Mouse (Mus musculus) limb, embryonic 15.5 days (tissue): Measurements from ENCODE around the gene Cpox. TPM values are rescaled to one million over a fixed set of nuclear protein-coding genes. Genes with fewer than 3 reads are reported as not detected.
A peak's percentile ranks its signal among the peaks of the same experiment; 100 is the strongest.

Experiments used
- ATAC-seq: fragments of 200-750 bp; cut with Nextera tagmentation; 2 replicates; pipeline ENCODE4 v1.8.0; 2017; ENCODE audit warnings: low read depth, moderate TSS enrichment; ENCODE audit not compliant: insufficient number of reproducible peaks, low FRiP score, low TSS enrichment
- H3K27ac ChIP-seq: fragments of 300-500 bp; sonication (generic); 2 replicates; pipeline ENCODE4 v1.5.1; 2015; ENCODE audit warnings: moderate library complexity, mild to moderate bottlenecking, inconsistent platforms
- H3K27me3 ChIP-seq: fragments of 300-500 bp; sonication (generic); 2 replicates; pipeline ENCODE4 v1.6.1; 2015; ENCODE audit warnings: inconsistent platforms
- H3K36me3 ChIP-seq: fragments of 300-500 bp; sonication (generic); 2 replicates; pipeline ENCODE4 v1.6.1; 2015; ENCODE audit warnings: inconsistent platforms
- H3K4me1 ChIP-seq: fragments of 300-500 bp; sonication (generic); 2 replicates; pipeline ENCODE4 v1.6.1; 2015; ENCODE audit warnings: inconsistent platforms
- H3K4me2 ChIP-seq: fragments of 300-500 bp; sonication (generic); 2 replicates; pipeline ENCODE4 v1.6.1; 2015; ENCODE audit warnings: mild to moderate bottlenecking, inconsistent platforms
- H3K4me3 ChIP-seq: fragments of 300-500 bp; sonication (generic); 2 replicates; pipeline ENCODE4 v1.5.1; 2015; ENCODE audit warnings: mild to moderate bottlenecking, inconsistent platforms
- H3K9ac ChIP-seq: fragments of 300-500 bp; sonication (generic); 2 replicates; pipeline ENCODE4 v1.6.1; 2015; ENCODE audit warnings: inconsistent platforms
- H3K9me3 ChIP-seq: fragments of 300-500 bp; sonication (generic); 2 replicates; pipeline ENCODE4 v1.6.1; 2016; ENCODE audit warnings: inconsistent platforms
- WGBS: fragments of 180-500 bp; shearing (Covaris S2); methylation state at CpG from one replicate; pipeline ENCODE4 v1.1.7; 2015; 5-methylcytosine and 5-hydroxymethylcytosine counted together
- microRNA-seq: library from miRNA; unstranded; fragments of <30 nt; microRNA quantifications from one replicate; pipeline ENCODE4, GENCODE M21; 2016
- polyA plus RNA-seq: library from polyadenylated mRNA; unstranded; fragments of >200 nt; fragmentation: Nextera tagmentation; extraction: Ambion mirVana; gene quantifications from 2 replicates; pipeline ENCODE4 v1.2.1, GENCODE M21; 2015

Cpox gene
- polyA plus RNA-seq, 1 experiment from 2014 or later: 30.0 TPM

DNA sequence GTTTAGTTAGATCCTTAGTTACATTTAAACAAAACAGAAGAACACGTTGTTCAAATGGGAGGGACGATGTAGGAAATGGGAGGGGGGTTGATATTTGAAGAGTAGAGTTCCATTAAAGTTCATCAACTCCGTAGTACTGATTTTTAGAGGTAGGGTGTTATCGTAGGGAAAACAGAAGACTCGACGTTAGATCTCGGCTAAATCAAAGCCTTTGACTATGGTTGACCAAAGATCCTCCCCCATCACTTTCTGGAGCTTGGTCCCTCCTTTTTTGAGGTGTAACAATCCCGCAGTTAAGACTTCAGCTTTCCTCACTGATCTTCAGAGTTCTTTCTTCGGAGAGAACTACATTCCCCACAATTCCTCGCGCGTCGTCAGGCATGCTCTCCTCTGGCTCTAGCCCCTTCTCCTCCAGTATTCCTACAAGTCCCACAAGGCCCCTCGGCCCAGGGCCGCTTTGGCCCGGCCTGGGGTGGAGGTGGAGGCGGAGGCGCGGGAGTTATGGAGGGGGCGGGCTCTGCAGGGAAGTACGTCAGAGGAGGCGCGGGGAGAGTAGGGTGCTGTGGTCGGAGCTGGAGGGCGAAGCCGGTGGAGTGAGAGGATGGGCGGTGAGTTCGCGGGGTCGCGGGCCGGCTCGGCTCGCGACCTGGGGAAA is 57.5 kb downstream of the Cpox start, which contains the start of gene Cldnd1:
Cldnd1 (plus strand) TSS at position 434 of the 655 bp plus-strand sequence.
- Histone ChIP-seq H3K9ac (peak within 1 kb of the TSS; percentile 66), H3K36me3 (peaks cover 27% of the 10 kb centered on the region), H3K4me1 (peaks cover 6% of the 10 kb centered on the region), H3K27me3 (no peaks in the 10 kb centered on the region), H3K27ac (peak within 1 kb of the TSS; percentile 88), H3K4me3 (peak within 1 kb of the TSS; percentile 74), H3K9me3 (no peaks in the 10 kb centered on the region), H3K4me2 (peak within 1 kb of the TSS; percentile 52)
- WGBS: 2% methylated on average over 33 of the region's 35 CpGs
- ATAC-seq: peak; percentile 100

DNA sequence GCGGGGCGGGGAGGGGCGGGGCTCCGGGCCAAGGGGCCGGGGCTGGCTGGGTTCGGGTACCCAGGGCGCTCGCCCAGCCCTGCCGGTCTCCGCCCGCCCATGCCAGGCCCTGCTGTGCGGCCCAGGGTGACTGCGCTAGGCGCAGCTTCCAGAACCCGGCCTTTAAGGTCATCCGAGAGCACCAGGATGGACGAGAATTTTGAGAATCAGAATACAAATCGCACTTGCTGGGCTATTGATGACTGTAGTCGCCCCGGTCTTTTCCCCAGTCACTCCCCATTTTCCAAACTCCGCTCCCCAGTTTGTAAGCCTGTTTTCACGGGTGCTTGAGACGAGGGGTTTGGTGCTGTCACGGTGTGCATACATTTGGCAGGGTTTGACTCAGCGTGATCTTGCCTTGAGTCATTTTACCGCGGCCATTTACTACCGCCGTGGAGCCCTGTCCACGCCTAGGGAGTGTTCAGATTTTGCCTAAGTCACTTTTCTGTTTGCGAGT is 58.1 kb downstream of the Cpox start:
- Histone ChIP-seq H3K27me3 (no peaks in the 10 kb centered on the region), H3K9ac (peak overlapping the region; percentile 66), H3K27ac (peak overlapping the region; percentile 88), H3K9me3 (no peaks in the 10 kb centered on the region), H3K4me3 (peak overlapping the region; percentile 74), H3K36me3 (peaks cover 34% of the 10 kb centered on the region), H3K4me2 (peak overlapping the region; percentile 52), H3K4me1 (peaks cover 6% of the 10 kb centered on the region)
- under 1% methylated on average over 24 of the region's 31 CpGs for WGBS
- peak; percentile 87 for ATAC-seq

DNA sequence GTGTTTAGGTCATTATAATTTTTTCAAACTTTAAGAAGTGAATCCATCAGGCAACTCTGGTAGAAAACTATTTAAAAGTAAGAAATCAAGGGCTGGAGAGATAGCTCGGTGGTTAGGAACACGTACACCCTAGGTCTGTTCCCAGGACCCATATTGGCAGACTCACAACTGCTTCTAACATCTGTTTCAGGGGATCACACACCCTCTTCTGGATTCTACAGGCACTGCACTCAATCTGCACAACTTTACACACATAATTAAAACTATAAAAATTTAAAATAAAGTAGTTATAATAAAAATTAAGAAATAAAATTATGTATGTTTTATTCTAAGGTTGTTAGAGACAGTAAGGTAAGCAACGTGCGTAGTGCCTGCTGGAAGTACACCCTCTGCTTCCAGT is 68.1 kb downstream of the Cpox start:
- Histone ChIP-seq H3K4me1 (no peaks in the 10 kb centered on the region), H3K27ac (no peak overlapping the region), H3K4me3 (no peak overlapping the region), H3K9me3 (no peaks in the 10 kb centered on the region), H3K4me2 (no peak overlapping the region), H3K9ac (no peak overlapping the region), H3K27me3 (no peaks in the 10 kb centered on the region), H3K36me3 (peaks cover 14% of the 10 kb centered on the region)
- ATAC-seq: no peak
- 80% methylated on average over 4 of the region's 4 CpGs for WGBS

DNA sequence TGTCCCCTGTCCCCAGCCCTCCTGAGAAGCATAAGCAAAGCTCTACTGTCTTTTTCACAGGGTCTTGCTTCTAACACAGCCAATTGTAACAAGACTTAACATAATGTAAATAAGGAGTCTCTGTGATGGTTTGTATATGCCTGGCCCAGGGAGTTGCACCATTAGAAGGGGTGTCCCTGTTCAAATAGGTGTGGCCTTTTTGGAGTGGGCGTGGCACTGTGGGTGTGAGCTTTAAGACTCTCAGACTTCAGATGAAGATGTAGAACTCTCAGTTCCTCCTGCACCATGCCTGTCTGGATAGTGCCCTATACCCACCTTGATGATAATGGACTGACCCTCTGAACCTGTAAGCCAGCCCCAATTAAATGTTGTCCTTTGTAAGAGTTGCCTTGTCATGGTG is 68.7 kb downstream of the Cpox start:
- Histone ChIP-seq H3K4me2 (no peak overlapping the region), H3K27ac (no peak overlapping the region), H3K4me3 (no peak overlapping the region), H3K9ac (no peak overlapping the region), H3K4me1 (no peaks in the 10 kb centered on the region), H3K27me3 (no peaks in the 10 kb centered on the region), H3K9me3 (no peaks in the 10 kb centered on the region), H3K36me3 (peaks cover 13% of the 10 kb centered on the region)
- no peak for ATAC-seq
- WGBS: 97% methylated on average over 1 of the region's 1 CpGs

DNA sequence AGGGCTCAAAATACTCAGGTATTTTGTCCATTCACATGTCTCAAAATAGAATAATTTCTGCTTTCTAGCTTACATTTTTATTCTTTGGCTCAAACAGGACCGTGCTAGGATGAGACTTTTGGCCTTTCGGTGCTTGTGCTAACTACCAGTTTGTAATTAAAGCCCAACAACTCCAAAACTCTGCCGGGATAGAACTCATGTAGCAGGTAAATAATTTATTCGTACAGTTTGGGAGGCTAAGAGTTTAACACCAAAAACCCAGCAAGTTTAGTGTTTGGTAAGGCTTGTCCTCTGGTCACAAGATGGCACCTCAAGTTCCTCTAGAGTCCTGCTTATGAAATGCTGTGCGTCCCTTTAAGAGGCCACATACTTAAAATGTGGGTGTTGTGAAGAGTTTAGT is 70.7 kb downstream of the Cpox start:
- Histone ChIP-seq H3K27ac (no peak overlapping the region), H3K9me3 (no peaks in the 10 kb centered on the region), H3K9ac (no peak overlapping the region), H3K4me3 (no peak overlapping the region), H3K4me1 (no peaks in the 10 kb centered on the region), H3K36me3 (no peaks in the 10 kb centered on the region), H3K27me3 (no peaks in the 10 kb centered on the region), H3K4me2 (no peak overlapping the region)
- WGBS: 94% methylated on average over 5 of the region's 5 CpGs
- ATAC-seq: no peak

DNA sequence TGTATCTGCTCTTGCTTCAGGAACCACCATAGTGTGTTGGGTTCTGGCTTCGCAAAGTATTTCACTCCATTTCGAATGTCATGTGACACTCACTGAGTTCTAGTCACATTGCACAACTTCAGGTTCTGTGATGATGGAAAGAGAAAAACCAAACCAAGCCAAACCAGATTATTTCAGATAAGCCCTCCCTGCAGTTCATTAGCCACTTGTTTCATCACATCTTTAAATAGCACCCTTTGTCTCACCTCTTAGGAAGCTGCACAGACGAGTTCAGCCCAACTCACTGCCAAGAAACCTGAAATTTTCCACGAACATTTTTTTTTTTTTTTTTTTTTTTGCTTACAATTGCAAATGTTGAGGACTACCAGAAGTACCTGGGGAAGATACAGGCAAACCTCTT is 76.6 kb downstream of the Cpox start:
- ATAC-seq: no peak

DNA sequence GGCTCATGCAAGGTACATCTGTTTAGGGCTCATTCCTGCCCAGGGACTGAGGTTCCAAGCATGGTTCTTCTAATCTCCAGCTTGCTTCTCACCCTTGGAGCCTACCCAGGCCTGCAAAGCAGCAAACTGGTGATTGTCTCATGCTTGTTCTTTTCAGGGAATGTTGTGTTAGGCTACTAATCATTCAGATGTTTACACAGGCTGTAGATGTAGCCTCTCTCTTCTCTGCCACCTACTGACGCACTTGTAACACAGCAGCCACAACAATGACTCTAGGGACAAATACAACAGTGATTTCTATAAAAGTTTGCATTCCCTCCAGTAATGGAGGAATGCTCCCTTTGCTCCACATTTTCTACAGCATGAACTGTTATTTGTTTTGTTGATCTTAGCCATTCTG is 81.2 kb downstream of the Cpox start:
- no peak for ATAC-seq
- Histone ChIP-seq H3K36me3 (no peaks in the 10 kb centered on the region), H3K27ac (no peak overlapping the region), H3K4me2 (no peak overlapping the region), H3K9me3 (no peaks in the 10 kb centered on the region), H3K9ac (no peak overlapping the region), H3K4me3 (no peak overlapping the region), H3K27me3 (no peaks in the 10 kb centered on the region), H3K4me1 (no peaks in the 10 kb centered on the region)
- 21% methylated on average over 1 of the region's 1 CpGs for WGBS

More for the DNA sequence above, 76.6 kb downstream of the Cpox start:
- Histone ChIP-seq H3K9ac (no peak overlapping the region), H3K27me3 (no peaks in the 10 kb centered on the region), H3K4me2 (no peak overlapping the region), H3K27ac (no peak overlapping the region), H3K9me3 (no peaks in the 10 kb centered on the region), H3K4me1 (no peaks in the 10 kb centered on the region), H3K4me3 (no peak overlapping the region), H3K36me3 (no peaks in the 10 kb centered on the region)
- WGBS: 61% methylated on average over 4 of the region's 4 CpGs

DNA sequence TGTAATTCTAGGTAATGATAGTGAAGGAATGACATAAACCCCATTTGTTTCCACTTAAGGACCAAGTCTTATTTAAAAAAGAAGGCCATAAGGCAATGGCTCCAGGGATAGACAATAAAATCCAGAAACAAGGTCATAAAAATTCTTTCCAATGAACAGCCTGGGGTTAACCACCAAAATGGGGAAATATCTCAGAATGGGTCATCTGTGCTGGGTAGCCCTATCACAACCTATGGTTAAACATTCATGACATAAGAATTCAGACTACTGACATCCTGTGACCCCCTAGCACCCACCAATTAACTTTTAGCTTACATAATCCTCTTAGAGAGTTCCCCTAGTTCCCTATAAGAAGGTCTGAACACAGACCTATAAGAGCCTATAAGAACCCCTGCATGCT is 86.1 kb downstream of the Cpox start:
- H3K4me1 ChIP-seq: no peaks in the 10 kb centered on the region
- ATAC-seq: peak; percentile 58; the same call in 1 of the 2 replicates
- H3K4me2 ChIP-seq: no peak overlapping the region
- no peaks in the 10 kb centered on the region for H3K36me3 ChIP-seq
- no peak overlapping the region for H3K27ac ChIP-seq
- no peak overlapping the region for H3K9ac ChIP-seq
- no peaks in the 10 kb centered on the region for H3K27me3 ChIP-seq
- no peak overlapping the region for H3K4me3 ChIP-seq
- no peaks in the 10 kb centered on the region for H3K9me3 ChIP-seq

DNA sequence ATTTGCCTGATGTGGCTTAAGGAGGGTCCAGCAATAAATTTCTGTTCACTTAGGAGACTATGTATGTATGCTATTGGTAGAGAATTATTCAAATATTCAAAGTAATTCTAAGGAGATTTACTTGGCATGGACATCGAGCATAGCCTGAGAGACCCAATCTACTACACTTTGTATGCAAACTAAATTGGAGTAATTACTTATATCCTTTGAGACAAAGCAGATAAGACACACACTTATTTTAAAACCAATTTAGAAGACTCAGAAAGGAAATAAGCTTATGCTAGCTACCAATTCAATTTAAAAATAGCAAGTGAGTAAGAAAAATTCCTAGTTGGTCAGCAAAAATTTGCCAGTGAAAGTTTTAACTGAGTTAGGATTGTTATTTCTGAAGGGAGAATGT is 93.0 kb downstream of the Cpox start, which contains the start of gene Olfr172:
Olfr172 (minus strand) TSS at position 101 of the 400 bp plus-strand sequence.
- no peaks in the 10 kb centered on the region for H3K27me3 ChIP-seq
- no peak within 1 kb of the TSS for H3K4me2 ChIP-seq
- no peak within 1 kb of the TSS for H3K9ac ChIP-seq
- 87% methylated on average over 1 of the region's 1 CpGs for WGBS
- H3K4me3 ChIP-seq: no peak within 1 kb of the TSS
- no peaks in the 10 kb centered on the region for H3K36me3 ChIP-seq
- no peaks in the 10 kb centered on the region for H3K4me1 ChIP-seq
- ATAC-seq: no peak
- H3K27ac ChIP-seq: no peak within 1 kb of the TSS
- no peaks in the 10 kb centered on the region for H3K9me3 ChIP-seq

Small RNA genes within 50 kb of the gene (microRNA-seq; reads per million reads assigned to microRNA genes)
- gene Gm27564: not detected

Other genes with a start within 250 kb of the Cpox start
- 16.0 and 16.9 TPM in 2 replicates for gene St3gal6, start 146.0 kb upstream of the Cpox start, polyA plus RNA-seq
- gene Gm813, start 53.3 kb upstream of the Cpox start, polyA plus RNA-seq: not detected in 2 replicates
- gene E330017A01Rik, start 31.6 kb upstream of the Cpox start, polyA plus RNA-seq: not detected in 2 replicates
- gene Gpr15, start 48.8 kb downstream of the Cpox start, polyA plus RNA-seq: not detected in 2 replicates
- gene Cldnd1, start 57.6 kb downstream of the Cpox start, polyA plus RNA-seq: 138 and 147 TPM in 2 replicates
- gene Olfr172, start 92.9 kb downstream of the Cpox start, polyA plus RNA-seq: not detected in 2 replicates
- gene Olfr173, start 130.0 kb downstream of the Cpox start, polyA plus RNA-seq: not detected in 2 replicates
- gene Olfr175-ps1, start 156.5 kb downstream of the Cpox start, polyA plus RNA-seq: not detected in 2 replicates
- gene Olfr177, start 204.5 kb downstream of the Cpox start, polyA plus RNA-seq: not detected in 2 replicates
- gene Olfr178, start 221.8 kb downstream of the Cpox start, polyA plus RNA-seq: not detected in 2 replicates